Mouse (Mus musculus) retina, embryonic 14.5 days (tissue): Measurements from ENCODE around the gene 1110017D15Rik.

Experiments used
- DNase-seq: peaks from one replicate; pipeline ENCODE4 v3.0.0-alpha.2; 2015; ENCODE audit warnings: low spot score

Gene 1110017D15Rik

GRCm38 (mm10) chr4:41513309-41513708, 3.8 kb downstream of the 1110017D15Rik start:
- no peak for DNase-seq

DNA sequence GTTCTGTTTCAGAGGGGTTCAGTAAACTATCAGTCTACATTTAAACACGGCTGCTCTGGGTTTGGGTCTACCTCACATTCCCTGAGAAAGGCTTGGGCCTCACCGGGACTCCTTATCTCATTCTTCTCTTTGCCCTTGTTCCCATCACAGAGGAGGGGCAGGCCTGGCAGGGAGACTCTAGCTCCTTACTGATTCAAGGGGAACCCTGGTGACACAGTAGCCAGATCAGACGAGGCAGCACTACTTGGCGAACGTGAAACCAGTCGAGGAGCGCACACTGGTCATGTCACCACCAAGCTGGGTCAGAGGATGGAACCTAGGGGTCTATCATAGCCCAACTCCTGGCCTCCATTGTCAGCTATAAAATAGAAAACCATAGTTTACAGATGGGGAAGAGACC, 9.1 kb downstream of the 1110017D15Rik start:
- DNase-seq, result no peak

DNA sequence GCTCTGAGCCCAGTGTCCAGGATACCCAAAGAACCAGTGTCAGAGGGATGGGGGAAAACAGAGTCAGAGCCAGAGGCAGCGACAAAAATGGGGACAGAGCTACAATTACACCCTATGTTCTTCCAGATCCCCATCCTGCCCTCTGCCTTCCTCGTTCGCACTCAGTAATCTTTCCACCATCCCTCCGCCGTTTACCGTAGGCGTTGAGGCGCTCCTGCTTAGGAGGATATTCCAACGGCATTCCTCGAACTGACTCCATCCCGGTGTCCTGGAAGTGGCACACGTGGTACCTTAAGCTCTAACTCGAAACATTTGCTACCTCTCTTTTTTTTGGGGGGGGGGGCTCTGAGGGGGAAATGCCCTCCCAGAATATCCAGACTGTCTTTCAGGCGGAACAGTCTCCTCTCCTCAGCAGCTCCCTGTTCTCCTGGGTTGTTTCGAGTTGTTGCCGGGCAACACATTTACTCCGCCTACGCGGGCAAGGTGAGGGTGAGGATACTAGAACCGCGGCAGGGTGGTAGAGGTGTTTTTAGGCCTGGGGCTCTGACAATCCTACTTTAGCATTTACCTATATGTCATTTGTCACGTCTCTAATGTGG, 9.7 kb downstream of the 1110017D15Rik start:
- DNase-seq, result peak; percentile 35

DNA sequence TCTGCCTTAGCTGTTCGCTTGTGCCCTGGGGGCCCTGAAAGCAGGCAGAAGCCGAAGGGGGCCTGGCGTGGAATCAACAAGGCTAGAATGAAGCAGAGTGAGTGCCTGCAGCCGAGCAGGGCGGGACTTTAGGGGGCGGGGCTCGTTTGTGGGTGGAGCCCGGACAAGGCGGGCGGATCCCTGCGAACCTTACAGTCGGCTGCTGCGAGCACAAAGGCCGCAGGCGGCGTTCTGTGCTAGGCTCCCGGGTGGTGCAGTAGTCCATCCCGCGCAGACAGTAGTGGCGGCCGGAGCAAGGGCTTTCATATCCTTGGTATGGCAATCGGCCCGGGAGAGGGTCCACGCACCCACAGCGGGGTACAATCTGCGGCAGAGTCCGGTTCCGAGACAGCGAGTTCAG, 10.2 kb downstream of the 1110017D15Rik start:
- peak; percentile 90 for DNase-seq

DNA sequence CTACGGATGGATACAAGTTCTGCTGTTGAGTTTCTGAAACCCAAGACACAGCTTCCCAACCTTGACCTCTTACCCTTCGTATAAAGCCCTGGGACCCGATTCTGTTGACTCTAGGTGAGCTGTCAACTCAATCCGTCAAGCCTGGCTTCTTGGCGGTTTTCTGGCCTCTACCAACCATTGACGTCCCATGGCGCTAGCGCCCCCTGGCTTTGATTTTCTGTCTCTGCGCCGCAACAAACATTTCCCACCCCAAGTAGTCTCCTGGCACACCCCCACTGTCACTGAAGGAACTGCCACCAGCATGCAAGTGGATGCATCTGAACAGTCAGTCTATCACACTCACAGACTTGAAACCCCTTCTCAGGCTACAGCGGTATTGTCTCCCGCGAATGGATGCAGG, 11.0 kb downstream of the 1110017D15Rik start:
- DNase-seq, result peak; percentile 72

DNA sequence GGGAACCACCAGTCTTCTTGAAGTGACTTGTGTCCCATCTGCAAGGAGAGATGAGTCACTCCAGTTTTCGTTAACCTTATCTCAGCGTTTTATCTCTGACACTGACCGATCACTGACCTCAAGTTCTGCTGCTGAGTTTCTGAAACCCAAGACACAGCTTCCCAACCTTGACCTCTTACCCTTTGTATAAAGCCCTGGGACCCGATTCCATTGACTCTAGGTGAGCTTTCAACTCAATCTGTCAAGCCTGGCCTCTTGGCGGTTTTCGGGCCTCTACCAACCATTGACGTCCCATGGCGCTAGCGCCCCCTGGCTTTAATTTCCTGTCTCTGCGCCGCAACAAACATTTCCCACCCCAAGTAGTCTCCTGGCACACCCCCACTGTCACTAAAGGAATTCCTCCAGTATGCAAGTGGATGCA, 12.0 kb downstream of the 1110017D15Rik start:
- no peak for DNase-seq

- DNase-seq, result no peak
Measured at GRCm38 (mm10) chr4:41504325-41504724, 12.8 kb downstream of the 1110017D15Rik start.

GRCm38 (mm10) chr4:41502986-41503412, 14.1 kb downstream of the 1110017D15Rik start, which contains the start of gene AI464131:
AI464131 (minus strand) TSS chr4:41503076.
- DNase-seq, result peak; percentile 96

DNA sequence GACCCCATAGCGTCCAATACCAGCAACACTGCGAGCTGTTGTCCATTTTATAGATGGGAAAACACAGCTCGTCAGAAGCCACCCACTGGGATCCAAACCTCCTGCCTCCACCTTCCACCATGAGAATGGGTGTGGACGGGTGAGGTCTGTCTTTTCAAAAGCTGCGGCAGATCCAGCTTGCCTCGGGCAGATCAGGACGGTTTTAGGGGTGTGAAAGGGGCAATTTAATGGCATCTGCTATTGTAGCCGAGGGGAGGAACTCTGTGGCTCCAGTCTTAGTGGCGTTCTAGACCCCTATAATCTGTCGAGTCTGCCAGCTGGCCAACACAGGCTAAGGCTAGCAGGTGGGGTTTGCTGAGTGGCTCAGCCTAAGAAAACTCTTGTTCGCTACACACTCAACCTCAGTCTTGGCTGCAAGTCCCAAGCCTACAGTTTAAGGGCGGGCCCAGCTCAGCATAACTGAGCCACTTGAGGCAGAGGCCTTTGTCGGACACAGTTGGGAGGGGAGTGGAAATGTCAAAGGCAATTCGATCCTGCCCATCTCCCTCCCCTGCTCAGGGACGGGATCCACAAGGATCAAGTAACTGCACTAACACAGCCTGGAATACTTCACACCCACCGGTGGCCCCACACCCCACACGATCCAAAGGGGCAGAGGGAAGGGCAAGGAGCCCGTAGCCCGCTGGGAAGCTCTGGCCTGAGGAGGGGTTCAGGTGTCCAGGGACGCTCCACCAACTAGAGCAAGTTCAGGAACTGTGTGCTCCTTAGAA, 14.8 kb downstream of the 1110017D15Rik start:
- DNase-seq, result peak; percentile 57

DNA sequence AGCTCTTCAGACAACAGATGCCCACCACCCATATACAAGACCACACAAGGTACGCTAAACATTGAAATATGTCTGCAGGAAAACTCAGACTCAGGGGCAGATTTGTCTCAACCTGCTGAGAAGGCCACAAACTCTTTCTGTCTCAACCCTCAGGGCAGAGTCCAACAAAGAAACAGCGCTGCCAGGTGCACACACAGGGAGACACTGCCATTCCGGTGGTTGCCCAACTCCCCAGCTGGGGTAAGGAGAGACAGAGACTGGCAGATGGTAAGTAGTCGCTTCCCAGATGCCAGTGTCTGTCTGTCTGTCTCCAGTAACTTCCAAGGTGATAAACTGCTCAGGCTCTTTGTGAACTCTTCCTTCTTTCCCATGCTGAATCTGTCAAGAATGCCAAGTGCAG, 16.3 kb downstream of the 1110017D15Rik start:
- no peak for DNase-seq

DNA sequence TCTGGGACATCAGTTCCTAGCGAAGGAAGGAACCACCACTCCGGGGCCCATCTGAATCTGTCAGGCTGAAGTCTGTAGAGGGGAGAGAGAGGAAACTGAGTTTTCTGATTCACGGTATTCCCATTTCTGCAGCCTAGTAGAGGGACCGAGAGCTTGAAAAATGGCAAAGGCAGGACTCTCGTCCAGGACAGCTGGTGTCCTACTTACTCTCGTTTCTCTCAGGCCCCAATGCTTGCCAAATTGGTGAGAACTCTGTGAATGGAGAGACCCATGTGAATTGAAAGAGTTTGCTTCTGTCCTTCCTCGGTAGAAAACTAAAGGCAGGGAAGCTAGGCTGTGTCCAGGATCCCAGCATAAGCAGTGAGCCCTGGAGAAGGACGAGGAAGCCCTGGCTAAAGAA, 17.5 kb downstream of the 1110017D15Rik start:
- no peak for DNase-seq

DNA sequence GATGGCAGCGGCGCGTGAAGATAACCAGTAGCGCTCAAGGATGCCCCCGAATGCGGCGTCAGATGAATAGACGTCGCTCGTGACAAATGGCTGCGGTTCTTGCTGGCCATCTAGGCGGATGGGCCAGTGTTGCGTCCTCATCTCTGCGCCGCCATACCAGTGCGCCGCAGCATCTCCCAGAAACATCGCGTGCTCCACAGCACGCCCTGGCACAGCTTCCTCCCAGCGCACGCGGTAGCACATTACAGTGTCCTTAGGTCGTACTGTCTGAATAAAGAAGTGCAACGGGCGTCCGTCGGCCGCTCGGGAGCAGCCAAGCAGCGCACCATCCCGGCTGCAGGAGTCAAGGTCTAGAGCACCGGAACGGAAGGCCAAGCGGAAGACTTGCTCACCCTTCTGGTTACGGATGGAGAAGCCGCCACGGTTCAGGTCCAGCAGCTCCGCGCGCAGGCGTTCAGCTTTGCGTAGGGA, 18.2 kb downstream of the 1110017D15Rik start:
- peak; percentile 65 for DNase-seq

DNA sequence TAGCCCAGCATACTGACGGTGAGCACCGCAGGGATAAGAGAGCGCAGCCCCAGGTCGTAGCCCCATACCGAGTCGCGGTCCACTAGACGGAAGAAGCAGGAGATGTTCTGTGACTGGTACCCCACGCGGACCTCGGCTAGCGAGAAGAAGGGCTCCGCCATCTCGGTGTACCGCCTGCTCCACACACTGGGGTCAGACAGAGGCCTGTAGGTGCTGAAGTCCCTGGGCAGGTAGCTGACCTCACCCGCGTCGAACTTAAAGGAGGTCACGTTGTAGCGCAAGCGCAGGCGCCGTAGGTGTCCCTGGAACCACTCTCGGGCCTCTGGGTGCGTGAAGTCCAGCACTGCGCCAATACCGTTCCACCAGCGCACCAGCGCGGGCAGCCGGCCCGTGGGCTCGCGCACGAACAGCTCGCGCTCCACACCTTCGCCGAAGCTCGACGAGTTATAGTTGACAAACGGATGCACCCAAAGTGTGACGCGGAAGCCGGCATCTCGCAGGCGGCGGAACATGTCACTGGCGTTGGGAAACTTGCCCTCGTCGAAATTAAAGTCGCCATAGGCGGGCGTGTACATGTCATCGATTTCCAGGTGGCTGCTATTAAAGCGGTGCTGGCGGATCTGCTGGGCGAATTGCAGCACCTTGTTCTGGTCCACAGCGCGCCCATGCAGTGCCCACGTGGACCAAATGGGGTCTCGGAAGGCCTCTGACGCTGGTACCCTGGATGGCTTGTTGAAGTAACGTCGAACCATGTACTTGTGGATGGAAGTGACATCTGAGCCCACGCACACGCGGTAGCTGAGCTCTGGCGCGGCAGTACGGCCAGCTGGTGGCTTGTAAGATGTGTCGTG, 18.9 kb downstream of the 1110017D15Rik start:
- DNase-seq, result no peak

GRCm38 (mm10) chr4:41497579-41497978, 19.6 kb downstream of the 1110017D15Rik start:
- DNase-seq, result peak; percentile 43

- no peak for DNase-seq
Measured at GRCm38 (mm10) chr4:41497046-41497445, 20.1 kb downstream of the 1110017D15Rik start.

DNA sequence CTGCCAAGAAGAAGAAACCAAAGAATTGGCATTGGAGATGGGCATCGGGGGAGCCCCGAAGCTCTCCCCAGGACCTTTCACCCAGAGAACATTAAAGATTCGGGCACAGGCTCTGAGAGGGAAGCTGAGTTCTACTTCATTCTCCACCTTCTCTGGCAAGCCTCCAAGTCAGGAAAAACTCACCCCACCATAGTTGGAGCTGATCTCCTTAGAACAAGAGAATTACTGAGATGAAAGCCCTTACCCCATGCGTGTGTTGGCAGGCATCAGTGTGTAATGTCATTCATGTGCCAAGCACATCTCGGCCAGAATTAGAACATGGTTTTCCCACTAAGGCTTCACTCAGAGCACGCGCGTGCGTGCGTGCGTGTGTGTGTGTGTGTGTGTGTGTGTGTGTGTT, 21.3 kb downstream of the 1110017D15Rik start:
- no peak for DNase-seq

DNA sequence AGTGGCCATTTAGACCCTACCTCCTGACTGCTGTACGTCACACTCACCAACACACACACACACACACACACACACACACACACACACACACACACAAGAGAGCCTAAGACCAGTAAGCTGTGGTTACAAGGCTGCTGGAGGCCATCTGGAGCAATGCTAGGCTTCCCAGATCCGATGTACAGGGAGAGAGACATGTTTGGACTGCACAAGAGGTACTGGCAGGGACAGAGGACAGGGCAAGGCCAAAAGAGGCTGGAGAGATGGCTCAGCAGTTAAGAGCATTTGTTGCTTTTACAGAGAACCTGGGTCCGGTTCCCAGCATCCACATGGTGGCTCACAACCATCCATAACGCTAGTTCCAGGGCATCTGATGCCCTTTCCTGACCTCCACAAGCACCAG, 22.1 kb downstream of the 1110017D15Rik start:
- DNase-seq, result no peak

DNA sequence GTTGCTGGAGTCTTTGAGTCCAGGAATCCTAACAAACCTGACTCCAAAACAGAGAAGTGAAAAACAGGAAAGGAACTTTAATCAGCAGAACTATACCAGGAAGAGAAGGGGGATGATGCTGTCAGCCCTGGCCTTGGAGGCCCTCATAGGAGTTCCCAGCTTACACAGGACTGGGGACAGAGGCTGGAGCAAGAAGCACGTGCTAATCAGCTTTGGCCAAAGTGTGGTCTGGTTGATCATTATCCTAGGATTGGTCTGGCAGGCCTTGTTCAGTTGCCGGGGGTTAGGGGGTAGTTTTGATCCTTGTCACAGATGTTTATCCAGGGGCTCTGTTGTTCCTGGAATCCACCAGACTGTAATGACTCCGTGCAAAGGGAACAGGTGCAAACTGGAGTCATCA, 22.8 kb downstream of the 1110017D15Rik start:
- DNase-seq, result no peak

DNA sequence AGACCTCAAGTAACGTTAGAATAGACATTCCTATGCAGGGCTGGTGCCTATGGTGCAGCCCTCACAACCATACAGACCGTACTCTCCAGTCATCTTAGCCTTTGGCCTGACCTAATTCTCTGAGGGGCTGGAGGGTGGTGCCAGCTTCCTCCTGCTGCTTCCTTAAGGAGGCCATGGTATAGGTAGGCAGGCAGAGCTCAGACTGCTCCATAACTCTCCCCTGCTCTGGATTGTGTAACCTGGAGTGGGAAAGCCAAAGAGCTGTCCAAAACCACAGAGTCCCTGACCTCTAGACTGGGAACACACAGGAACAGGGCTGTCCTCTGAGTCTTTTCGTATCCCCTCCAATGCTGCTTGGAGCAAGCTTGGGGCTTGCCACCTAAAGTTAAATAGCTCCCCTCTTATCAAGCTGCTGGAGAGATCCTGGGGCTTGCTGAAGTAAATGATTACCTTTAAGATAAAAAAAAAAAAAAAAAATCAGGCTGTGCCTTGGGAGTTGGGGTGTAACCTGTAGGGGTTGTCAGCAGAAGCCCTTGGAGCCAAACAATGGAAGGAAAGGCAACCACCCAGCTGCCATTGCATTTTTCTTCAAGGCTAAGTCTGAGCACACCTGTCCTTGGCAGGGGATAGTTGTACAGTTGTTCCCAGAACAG, 23.5 kb downstream of the 1110017D15Rik start:
- DNase-seq, result no peak

DNA sequence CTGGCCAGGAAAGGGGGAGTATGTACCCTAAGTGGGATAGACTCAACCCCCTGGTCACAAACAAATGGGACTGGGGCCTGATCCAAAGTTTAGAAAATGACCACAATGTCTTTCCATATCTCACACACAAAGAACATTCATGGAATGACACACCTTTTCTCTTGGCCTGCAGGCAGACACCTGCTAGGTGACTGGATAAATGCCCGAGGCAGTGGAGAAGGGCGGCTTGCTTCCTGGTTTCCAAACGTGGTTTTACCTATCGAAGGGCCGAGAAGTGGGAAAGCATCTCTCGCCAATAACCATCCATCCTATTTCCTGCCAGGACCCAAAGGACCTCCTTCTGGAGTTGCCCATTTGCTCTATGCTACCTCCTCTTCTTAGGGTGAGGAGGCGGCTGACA, 24.2 kb downstream of the 1110017D15Rik start:
- DNase-seq, result no peak

DNA sequence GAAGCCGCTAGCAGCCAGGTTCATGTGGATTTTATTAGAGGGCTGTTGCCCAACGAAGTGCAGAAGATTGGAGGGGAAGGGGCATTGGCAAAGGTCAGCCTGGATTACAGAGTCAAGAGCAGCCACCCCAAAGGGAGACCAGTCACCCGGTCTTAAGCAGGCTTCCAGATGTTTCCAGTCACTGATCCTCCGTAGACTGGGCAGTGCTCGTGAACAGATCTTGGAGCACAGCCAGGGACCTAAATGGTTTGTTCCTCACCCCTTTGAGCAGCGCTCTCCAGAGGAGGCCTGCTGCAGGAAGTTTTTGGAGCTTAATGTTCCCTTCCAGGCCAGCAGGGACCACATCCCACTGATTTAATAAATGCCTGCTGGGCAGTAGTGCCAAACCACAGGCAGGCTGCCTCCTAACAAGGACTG, 35.5 kb downstream of the 1110017D15Rik start:
- DNase-seq, result no peak

GRCm38 (mm10) chr4:41480254-41480653, 36.9 kb downstream of the 1110017D15Rik start:
- no peak for DNase-seq
